Mouse (Mus musculus) cortical plate, adult 2 months (tissue): ENCODE results near the gene Prickle1. TPM values are rescaled to one million over a fixed set of nuclear protein-coding genes. Genes with fewer than 3 reads are reported as not detected.

ENCODE experiments used
- H3K27ac ChIP-seq: fragments of 200-500 bp; 2 replicates; pipeline ENCODE4 v1.5.1; 2012; ENCODE audit warnings: low read length, control low read depth, inconsistent platforms; ENCODE audit not compliant: insufficient read depth
- H3K4me1 ChIP-seq: fragments of 200-500 bp; 2 replicates; pipeline ENCODE4 v1.6.1; 2011; ENCODE audit warnings: low read length; ENCODE audit not compliant: control insufficient read depth, insufficient read depth
- H3K4me3 ChIP-seq: fragments of 200-500 bp; 2 replicates; pipeline ENCODE4 v1.5.1; 2011; ENCODE audit warnings: mild to moderate bottlenecking, low read length, control low read depth; ENCODE audit not compliant: insufficient read depth
- CTCF ChIP-seq: fragments of 200-500 bp; IDR thresholded peaks from 2 replicates; pipeline ENCODE4 v1.5.1; 2011; ENCODE audit warnings: mild to moderate bottlenecking, control low read depth, low read length; ENCODE audit not compliant: insufficient read depth; ENCODE audit errors: extremely low read depth
- POLR2A ChIP-seq: fragments of 200-500 bp; IDR thresholded peaks from 2 replicates; pipeline ENCODE4 v1.6.1; 2011; ENCODE audit warnings: mild to moderate bottlenecking, low read length, control low read depth; ENCODE audit not compliant: insufficient read depth; ENCODE audit errors: extremely low read depth
- polyA plus RNA-seq: library from polyadenylated mRNA; depleted of rRNA; stranded (reverse); fragments of >200 nt; gene quantifications from 2 replicates; pipeline ENCODE4 v1.2.3, GENCODE M21; 2012

Prickle1 gene
- polyA plus RNA-seq, 1 experiment: 51.8 TPM

GRCm38 (mm10) chr15:93616277-93616676 is 20.6 kb upstream of the Prickle1 start:
- TF ChIP-seq CTCF (no peak), POLR2A (no peak)
- Histone ChIP-seq H3K4me3 (no peak overlapping the region), H3K4me1 (no peaks in the 10 kb centered on the region), H3K27ac (no peak overlapping the region)

GRCm38 (mm10) chr15:93615031-93615430 is 19.3 kb upstream of the Prickle1 start:
- Histone ChIP-seq H3K4me3 (no peak overlapping the region), H3K4me1 (no peaks in the 10 kb centered on the region)
- no peak for TF ChIP-seq CTCF
- no peak for TF ChIP-seq POLR2A

GRCm38 (mm10) chr15:93613606-93614005 is 17.9 kb upstream of the Prickle1 start:
- TF ChIP-seq POLR2A (no peak), CTCF (no peak)

More at GRCm38 (mm10) chr15:93615031-93615430, 19.3 kb upstream of the Prickle1 start:
- no peak overlapping the region for H3K27ac ChIP-seq

GRCm38 (mm10) chr15:93611536-93612300 is 16.0 kb upstream of the Prickle1 start:
- no peaks in the 10 kb centered on the region for H3K4me1 ChIP-seq

More at GRCm38 (mm10) chr15:93613606-93614005, 17.9 kb upstream of the Prickle1 start:
- no peak overlapping the region for H3K27ac ChIP-seq
- no peak overlapping the region for H3K4me3 ChIP-seq
- H3K4me1 ChIP-seq: no peaks in the 10 kb centered on the region

GRCm38 (mm10) chr15:93610721-93611201 is 15.1 kb upstream of the Prickle1 start:
- H3K4me1 ChIP-seq: no peaks in the 10 kb centered on the region
- H3K27ac ChIP-seq: peak overlapping the region; percentile 53; the same call in 1 of the 2 replicates
- no peak for TF ChIP-seq POLR2A
- TF ChIP-seq CTCF: no peak
- no peak overlapping the region for H3K4me3 ChIP-seq

More at GRCm38 (mm10) chr15:93611536-93612300, 16.0 kb upstream of the Prickle1 start:
- TF ChIP-seq CTCF (no peak), POLR2A (no peak)
- Histone ChIP-seq H3K4me3 (no peak overlapping the region), H3K27ac (no peak overlapping the region)

GRCm38 (mm10) chr15:93610288-93610687 is 14.6 kb upstream of the Prickle1 start:
- Histone ChIP-seq H3K4me3 (no peak overlapping the region), H3K27ac (no peak overlapping the region), H3K4me1 (no peaks in the 10 kb centered on the region)
- TF ChIP-seq CTCF (no peak), POLR2A (no peak)

GRCm38 (mm10) chr15:93602850-93603249 is 7.2 kb upstream of the Prickle1 start:
- TF ChIP-seq POLR2A: no peak
- TF ChIP-seq CTCF: no peak
- no peaks in the 10 kb centered on the region for H3K4me1 ChIP-seq
- H3K4me3 ChIP-seq: no peak overlapping the region
- H3K27ac ChIP-seq: no peak overlapping the region

GRCm38 (mm10) chr15:93601461-93602015 is 5.8 kb upstream of the Prickle1 start:
- H3K4me1 ChIP-seq: no peaks in the 10 kb centered on the region; the same call in 1 of the 2 replicates
- TF ChIP-seq CTCF (no peak), POLR2A (no peak)
- H3K4me3 ChIP-seq: no peak overlapping the region

GRCm38 (mm10) chr15:93596991-93597390 is 1.3 kb upstream of the Prickle1 start:
- H3K4me3 ChIP-seq: peak overlapping the region; percentile 80; the same call in 1 of the 2 replicates
- H3K4me1 ChIP-seq: no peaks in the 10 kb centered on the region; the same call in 1 of the 2 replicates
- H3K27ac ChIP-seq: no peak overlapping the region

More at GRCm38 (mm10) chr15:93601461-93602015, 5.8 kb upstream of the Prickle1 start:
- no peak overlapping the region for H3K27ac ChIP-seq

GRCm38 (mm10) chr15:93596285-93596684 is 594 bp upstream of the Prickle1 start:
- H3K27ac ChIP-seq: peak overlapping the region; percentile 88
- peak overlapping the region; percentile 80 for H3K4me3 ChIP-seq
- no peaks in the 10 kb centered on the region; the same call in 1 of the 2 replicates for H3K4me1 ChIP-seq
- TF ChIP-seq CTCF (no peak), POLR2A (no peak)

More at GRCm38 (mm10) chr15:93596991-93597390, 1.3 kb upstream of the Prickle1 start:
- TF ChIP-seq CTCF: no peak
- no peak for TF ChIP-seq POLR2A
